Mouse (Mus musculus): ENCODE results near the gene Tcf7. TPM values are rescaled to one million over a fixed set of nuclear protein-coding genes. Genes with fewer than 3 reads are reported as not detected.

The Tcf7 gene
- 10 to 100 TPM; 66.8 to 71.8 TPM for total RNA-seq (2021)
- long read RNA-seq, experiment 1, partial matches to known transcripts: 8 of 40 reads
- long read RNA-seq, experiment 1, other reads (novel, unspliced or antisense): 30 of 40 reads
- long read RNA-seq, experiment 2, partial matches to known transcripts: 17 of 57 reads
- long read RNA-seq, experiment 2, other reads (novel, unspliced or antisense): 38 of 57 reads

DNA sequence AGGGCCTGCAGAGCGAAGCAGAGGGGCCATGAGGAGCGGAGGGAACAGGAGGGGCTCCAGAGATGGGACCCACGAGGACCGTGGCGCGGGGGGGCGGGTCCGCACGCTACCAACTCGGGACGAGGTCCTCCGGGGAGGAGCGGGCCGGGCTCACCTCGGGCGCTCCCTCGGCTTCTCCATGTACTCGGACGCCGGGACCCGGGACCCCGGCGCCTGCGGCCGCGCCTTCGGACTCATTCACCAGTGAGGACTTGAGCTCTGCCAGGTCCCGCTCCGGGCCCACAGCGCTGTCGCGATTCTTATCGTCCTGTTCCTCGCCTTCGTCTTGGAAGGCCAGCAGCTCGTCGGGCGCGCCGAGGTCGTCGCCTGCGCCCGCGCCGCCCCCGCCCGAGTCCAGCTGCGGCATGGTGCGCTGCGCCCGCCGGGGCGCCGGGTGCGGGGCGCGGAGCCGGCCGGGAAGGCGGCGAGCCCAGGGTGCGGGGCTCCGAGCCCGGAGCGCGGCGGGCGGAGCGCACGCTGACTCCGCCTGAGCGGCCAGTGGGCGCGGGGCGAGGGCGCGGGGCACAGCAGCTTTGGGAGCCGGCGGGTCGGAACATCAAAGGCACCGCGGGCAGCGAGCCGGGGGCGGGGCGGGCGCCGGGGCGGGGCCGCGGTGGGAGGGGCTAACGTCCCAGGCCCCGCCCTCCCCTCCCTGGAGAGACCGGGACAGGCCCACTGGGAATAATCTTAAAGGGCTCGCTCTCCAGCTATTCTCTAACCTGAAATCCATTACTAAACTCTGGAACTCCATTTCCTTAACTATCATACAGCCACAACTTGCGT, at the start of gene Tcf7:
Gene Tcf7 (minus strand): TSS at position 241 of the 822 bp plus-strand sequence.
- peak; percentile 61 to 67 for DNase-seq (ENCODE audit: low spot score in 2 of 2)

DNA sequence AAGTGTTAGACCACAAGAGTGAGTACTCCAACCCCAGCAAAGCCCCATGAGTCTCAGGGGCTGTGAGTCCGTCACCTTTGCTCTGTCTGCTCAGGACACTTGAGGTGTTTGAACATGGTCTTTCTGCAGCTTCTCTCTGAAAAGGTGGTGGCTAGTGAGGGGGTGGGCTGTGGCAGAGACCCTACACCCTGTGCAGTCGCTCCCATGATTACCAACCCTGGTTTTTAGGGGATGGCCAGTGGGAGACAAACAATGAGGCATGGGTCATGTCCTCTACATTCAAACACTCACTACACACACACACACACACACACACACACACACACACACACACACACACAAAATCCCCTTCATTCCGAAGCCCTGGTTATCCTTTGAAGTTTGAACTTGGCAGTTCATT, 44.5 kb upstream of the Tcf7 start:
- DNase-seq (ENCODE audit: low spot score in 2 of 2): no peak

DNA sequence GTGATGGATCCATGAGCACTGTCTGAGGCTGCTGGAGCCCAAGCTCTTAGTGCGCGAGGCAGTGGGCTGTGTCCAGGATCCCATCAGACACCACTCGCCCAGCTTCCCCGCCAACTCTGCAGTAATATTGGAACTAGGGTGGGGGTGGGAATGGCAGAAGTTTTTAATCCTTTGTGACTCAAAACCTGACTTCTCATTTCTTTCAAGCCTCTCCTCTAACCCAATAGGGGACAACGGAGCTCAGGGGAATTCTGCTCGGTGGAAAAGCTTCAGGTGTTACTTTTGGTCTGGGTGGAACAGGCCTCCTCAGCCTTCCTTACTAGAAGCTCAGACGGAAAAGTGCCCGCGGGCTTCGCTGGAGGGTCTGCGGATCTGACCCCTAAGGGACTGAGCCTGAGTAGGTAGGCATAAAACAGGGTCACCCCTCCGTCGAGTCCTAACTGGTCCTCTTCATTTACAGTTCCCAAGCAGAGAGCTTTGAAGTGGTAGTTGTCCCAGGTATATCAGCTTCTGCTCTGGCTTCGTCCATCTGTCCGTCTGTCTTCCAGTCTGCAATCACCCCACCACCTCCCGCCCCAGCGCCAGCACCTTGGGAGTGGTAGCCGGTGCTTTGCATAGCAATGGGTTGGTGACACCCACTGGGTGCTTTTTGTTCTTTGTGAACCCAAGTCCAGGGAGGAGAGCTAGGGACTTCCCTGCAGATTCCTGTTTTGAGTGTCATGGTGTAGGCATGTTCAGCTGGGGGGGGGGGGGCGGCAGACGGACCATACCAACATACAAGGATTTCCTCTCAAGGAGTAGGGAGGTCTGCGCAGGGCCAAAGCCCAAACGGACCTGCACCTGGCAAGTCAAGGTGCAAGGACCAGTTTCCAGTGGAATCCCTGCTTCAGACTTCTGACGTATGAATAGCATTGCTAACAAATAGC, 41.9 kb upstream of the Tcf7 start:
- no peak for DNase-seq (ENCODE audit: low spot score in 2 of 2)

DNA sequence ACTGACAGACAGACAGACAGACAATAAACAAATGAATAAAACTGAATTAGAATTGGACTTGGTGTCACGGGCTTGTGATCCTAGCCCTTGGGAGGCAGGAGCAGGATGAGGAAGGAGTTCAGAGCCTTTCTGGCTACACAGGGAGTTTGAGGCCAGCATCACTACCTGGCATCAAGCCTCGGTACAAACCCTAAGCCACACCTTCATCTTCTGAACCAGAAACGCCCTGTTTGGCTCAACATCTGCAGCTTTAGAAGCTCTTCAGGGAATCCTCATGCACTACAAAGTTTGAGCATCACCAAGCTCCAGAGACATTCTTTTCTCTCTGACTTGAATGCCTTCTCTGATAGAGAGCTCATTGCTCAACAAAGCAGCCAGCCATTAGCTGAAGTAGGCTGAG, 38.7 kb upstream of the Tcf7 start:
- DNase-seq (ENCODE audit: low spot score in 2 of 2): no peak

DNA sequence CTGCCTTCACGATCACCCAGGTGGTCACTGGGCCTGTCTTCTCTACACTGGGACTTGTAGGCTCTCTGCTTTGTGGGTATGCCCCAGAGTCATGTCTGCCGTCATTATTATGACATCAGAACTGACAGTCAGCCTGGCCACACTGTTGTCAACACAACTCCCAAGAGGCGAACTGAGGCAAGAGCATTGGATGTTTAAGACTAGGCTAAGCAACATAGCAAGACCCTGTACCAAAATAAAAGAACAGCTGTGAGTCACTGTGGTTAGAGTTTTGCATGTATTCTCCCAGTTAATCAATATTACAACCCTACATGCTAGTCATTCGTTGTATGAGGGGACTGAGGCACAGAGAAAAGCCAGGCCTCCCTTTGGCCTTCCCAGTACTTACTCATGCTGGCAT, 37.7 kb upstream of the Tcf7 start:
- DNase-seq (ENCODE audit: low spot score in 2 of 2): no peak

DNA sequence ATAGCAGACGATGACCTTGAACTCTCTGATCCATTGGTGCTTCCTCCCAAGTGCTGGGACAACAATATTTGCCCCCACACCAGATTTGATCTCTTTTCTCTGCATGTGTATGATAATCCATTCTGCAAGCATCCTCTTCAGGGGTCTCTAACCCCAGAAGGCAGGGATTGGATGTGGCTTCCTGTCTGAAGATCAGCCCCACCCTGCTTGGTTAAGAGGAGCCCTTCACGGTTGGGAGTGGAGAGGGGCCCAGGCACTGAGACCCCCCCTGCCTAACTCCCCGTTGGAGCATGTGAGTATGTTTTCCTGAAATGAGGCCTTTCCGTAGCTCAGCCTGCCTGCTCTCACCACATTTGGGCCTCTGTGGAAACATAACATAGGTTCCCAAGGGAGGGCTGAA, 36.9 kb upstream of the Tcf7 start:
- no peak for DNase-seq (ENCODE audit: low spot score in 2 of 2)

DNA sequence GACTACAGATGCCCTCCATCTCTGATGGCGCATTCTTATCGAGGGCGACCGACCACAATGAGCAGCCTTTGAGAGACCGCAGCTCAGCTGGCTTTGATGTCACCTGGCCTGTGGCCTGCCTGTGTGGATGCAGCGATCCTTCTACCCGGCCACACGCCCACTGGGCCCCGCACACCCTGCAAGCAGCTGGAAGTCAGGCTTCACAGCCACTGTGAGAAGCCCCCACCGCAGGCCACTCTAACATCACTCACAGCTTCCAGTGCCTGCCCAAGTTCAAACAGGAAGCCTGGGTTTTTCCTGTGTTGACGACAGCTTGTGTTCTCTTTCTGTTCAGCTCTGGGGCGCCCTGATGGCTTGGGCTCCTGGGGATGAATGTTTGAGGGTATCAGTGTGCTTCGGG, 35.6 kb upstream of the Tcf7 start:
- DNase-seq (ENCODE audit: low spot score in 2 of 2): no peak

DNA sequence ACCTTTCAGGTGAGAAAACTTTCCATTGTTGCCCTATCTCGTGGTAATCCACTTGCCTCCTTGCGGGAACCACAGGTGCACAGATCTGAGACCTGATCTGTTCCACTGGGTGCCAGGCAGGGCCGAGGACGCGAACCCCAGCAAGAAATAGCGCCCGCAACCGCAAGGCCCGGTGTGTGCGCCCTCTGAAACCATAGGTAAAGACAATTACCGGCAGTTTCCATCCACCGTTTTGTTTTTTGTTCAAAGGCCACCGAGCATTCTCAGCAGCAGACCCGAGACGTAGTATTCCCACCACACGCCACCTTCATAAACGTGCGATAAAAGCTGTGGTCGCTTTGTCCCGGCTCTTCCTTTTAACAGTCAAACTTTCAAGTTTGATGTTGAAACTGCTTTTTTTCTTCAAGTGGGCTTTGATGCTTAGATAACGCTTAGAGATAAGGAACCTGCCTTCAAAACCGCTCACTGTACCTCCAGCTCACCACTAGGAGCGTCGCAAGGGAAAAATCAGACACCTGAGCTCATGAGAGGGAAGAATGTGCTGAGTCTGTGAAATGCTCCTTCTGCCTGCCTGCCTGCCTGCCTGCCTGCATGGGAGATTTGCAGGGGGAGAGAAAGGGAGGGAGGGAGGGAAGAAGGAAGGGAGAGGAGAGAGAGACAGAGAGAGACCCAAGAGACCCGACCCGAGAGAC, 31.4 kb upstream of the Tcf7 start:
- no peak for DNase-seq (ENCODE audit: low spot score in 2 of 2)

DNA sequence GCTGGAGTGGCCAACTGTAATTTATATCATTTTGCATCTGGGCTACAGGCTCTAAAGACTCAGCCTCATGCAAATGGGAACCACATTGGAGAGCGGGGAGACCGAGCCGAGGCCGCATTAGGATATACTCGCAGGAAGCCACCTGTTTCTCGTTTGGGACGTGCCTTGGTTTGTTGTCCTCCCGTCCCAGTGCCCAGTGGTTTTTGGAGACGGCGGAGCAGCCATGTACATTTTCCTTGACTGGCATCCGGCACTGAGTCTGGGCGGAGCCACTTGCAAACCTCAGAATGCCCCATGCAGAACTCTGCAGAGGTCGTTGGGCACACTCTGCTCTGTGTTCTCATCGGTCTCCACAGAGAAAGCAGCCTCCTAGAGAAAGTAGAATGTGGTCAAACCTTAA, 27.9 kb upstream of the Tcf7 start:
- DNase-seq (ENCODE audit: low spot score in 2 of 2): no peak

DNA sequence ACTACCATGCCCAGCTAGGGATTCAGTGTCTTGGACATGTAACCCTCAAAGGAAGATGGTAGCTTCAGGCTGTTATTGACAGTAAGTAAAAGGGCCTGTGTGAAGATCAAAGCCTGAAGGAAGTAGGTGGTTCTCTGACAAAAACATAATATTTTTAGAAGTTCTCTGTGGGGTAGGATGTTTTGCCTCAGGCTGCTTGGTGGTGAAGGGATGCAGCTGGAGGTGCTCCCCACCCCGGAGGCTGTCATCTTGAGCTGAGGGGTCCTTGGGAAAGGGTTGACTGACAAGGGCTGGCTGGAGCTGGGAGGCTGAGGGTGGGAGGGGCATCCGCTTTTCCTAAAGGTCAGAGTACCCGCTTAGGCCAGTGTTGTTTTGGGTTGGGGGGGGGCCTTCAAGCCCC, 26.7 kb upstream of the Tcf7 start:
- no peak for DNase-seq (ENCODE audit: low spot score in 2 of 2)

DNA sequence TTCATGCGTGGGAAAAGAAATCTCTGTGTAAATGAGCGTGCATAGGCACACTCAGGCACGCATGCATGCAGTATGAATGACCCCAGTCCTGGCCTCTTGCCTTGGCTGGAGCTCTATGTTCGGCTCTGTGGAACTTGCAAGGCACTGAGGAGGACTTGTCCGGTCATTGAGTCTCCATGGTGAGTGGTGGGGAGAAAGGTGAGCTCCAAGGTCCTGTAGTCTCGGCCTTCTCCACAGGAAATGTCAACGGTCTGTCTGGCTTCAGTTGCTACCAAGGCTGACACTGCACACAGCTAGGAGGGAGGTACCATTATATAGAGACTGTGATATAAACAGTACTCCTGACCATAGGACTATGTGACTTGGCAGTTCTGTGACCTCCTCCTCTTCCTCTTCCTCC, 23.6 kb upstream of the Tcf7 start:
- DNase-seq (ENCODE audit: low spot score in 2 of 2): no peak

DNA sequence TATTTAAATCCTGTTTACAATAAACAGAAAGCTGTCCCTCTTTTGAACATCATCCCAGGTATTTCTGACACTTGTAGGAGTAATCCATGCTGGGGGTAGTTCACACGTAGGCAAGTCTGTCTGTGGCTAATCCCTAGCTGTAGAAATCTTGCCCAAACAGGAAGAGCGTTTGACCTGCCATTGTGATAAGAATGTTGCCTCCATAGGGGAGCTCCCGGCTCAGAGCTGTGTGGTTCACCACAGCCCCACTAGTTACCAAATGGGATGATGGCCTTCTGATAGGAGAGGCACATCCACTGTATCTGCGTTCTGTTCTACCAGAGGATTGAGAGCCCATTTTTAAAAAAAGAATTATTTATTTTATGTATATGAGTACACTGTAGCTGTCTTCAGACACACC, 22.5 kb upstream of the Tcf7 start:
- DNase-seq (ENCODE audit: low spot score in 2 of 2): no peak

DNA sequence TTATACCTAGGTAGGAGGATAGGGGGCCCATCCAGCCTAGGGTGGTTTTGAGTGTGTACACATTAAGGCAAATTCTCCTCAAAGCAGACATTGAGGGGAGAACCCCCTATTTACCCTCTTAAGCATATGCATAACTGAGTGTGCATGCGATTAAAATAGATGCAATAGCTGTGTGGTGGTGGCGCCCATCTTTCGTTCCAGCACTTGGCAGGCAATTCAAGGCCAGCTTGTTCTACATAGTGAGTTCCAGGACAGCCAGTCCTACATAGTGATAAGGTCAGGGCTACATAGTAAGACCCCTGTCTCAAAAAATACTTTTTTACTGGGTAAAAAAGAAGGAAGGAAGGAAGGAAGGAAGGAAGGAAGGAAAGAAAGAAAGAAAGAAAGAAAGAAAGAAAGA, 19.9 kb upstream of the Tcf7 start:
- no peak for DNase-seq (ENCODE audit: low spot score in 2 of 2)

DNA sequence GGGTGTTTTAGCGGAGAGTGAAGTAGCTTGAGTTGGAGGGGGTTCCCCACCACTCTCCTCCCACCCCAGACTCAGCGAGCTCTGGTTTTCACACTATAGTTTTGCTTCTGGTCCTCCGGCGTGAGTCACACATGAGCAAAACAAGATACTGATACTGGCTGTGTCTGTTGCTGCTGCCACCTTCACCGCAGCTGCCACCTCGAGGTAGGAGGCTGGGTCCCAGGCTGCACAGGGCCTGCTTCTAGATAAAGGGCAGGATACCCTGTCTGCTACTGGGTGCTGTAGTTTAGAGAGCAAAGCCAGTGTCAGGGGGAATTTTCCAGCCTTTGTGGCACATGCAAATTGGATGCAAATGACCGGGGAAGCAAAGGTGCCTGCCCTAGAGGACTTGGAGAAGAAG, 16.9 kb upstream of the Tcf7 start:
- no peak for DNase-seq (ENCODE audit: low spot score in 2 of 2)

DNA sequence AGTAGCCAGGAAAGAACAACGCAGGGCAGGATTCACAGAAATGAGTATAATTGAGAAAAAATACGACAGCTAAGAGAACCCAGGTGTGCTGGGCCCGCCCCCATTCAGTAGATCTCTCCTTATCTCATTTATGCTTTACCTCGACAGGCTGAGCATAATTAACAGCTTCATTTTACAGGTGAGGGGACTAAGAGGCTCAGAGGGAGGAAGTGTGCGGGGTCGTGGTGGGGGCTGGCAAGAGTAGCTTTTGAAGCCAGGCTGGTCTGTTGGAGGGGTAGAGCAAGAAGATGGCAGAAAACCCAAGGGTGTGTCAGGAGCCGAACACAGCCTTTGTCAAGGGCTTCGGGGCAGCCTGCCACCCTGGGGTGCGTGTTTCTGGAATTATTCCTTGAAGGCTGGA, 16.1 kb upstream of the Tcf7 start:
- no peak for DNase-seq (ENCODE audit: low spot score in 2 of 2)

DNA sequence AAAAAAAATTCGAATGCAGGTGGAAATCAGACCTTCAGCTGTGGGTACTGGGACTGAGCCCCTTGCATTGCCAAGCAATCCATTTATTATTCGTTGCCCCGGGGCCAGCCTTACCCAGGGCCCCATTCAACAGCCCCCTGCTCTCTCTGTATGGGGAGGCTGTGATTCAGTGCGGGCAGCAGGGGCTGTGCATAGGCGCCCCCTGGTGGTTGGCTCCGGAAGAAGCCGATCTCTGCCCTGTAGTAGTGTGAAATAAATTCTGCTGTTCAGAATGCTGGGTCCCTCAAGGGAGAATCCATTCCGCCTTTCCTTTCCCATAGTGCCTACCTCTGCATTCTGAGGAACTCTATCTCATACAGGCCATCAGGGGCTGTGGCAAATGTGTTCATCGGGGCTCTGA, 14.5 kb upstream of the Tcf7 start:
- peak; percentile 63 to 76 for DNase-seq (ENCODE audit: low spot score in 2 of 2)

DNA sequence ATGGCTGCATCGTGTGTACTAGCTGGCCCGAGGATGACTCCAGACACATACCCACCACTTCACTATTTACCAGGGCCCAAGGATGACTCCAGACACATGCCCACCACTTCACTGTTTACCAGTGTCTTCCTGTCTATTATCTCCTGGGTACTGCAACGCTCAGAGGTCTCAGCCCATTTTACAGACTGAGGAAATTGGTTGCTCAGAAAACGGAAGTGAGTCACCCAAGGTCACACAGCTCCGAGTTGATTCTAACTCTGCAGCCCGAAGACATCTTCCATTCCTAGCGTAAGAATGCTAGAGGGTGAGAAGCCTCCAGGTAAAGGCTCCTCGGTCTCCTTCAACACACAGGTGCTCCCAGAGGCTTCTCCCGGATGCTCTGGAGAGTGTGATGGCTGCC, 11.3 kb upstream of the Tcf7 start:
- DNase-seq (ENCODE audit: low spot score in 2 of 2): no peak

DNA sequence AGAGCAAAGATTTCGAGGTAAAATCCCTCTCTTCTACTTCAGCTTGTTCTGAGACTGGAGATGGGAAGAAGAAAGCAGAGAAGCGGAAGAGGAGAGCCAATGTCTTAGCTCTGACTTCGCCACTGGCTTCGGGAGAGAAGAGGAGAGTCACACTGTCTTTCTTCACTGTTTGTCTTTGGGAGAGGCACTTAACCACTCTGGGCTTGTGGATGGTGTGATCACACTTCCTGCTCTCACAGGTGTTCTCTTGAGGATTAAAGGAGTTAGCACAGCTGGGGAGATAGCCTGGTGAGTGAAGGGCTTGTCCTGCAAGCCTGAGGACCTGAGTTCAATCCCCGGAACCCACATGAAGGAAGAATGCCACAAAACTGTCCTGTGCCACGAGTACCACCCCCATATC, 10.1 kb upstream of the Tcf7 start:
- DNase-seq (ENCODE audit: low spot score in 2 of 2): no peak

DNA sequence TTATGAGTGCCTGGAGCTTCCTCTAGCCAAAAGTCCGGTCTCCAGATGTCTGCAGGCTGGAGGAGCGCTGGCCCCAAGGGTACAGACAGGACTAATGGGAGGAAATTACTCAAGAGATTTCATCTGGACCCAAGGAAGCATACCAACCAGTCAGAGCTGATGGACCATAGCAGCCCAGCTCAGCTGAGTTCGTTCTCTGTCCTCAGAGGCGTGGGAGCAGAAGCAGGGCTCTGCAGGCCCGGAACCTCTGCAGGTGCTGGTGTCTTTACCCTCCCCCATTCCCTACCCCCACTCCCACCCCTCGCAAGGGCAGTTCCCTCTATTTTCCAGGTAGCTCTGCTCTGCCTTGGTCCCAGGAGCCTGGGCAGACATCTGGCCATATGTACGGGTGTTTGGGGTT, 9.5 kb upstream of the Tcf7 start:
- no peak for DNase-seq (ENCODE audit: low spot score in 2 of 2)

DNA sequence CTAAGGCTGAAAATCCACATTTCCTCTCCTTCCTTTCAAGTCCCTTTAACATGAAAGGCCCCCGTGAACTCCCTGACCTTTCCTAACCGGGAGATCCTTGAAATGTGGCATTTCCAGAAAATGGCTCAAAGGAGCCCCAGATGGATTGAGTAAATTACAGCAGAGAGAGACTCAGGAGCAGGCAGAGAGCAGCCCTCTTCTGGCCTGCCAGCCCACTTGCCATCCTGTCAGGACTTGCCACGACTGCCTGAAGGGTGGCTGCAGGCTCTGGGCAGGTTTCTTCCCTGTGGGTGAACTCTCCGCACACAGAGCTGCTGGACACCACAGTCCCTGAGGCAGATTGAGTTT, 4.1 kb upstream of the Tcf7 start:
- no peak for DNase-seq (ENCODE audit: low spot score in 2 of 2)

DNA sequence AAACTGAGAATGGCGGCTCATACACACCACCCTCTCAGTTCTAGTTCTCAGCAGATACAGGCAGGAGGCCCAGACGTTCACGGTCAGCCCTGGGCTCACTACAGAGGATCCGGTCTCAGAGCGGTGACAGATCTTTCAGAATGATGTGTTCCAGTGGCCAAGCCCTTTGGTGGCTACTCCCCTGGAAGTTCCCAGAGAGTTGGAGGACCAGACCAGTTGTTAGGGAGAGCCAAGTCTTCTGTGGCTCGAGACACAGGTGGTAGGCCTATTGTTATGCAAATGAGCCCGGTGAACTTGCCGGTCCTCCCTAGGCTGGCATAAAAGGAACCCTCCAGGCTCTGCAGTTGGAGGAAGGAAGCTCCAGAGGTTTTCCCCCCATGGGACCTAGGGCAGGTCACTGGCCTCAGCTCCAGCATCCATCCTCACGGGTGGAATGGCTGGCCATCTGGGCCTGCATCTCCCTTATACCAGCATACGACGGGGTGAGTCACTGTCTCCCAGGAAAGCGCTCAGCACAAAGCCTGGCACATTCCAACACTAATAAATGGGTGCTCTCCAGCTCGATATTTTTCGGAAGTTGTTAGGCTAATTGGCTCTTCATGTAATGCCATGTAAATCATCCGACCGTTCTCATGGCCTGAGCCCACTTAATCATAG, 3.6 kb upstream of the Tcf7 start:
- no peak for DNase-seq (ENCODE audit: low spot score in 2 of 2)
